Mouse (Mus musculus): ENCODE results near the gene Fem1a. TPM values are rescaled to one million over a fixed set of nuclear protein-coding genes. Genes with fewer than 3 reads are reported as not detected.

Fem1a gene
- polyA plus RNA-seq, 1 experiment from 2014 or later, result 17.4 TPM

DNA sequence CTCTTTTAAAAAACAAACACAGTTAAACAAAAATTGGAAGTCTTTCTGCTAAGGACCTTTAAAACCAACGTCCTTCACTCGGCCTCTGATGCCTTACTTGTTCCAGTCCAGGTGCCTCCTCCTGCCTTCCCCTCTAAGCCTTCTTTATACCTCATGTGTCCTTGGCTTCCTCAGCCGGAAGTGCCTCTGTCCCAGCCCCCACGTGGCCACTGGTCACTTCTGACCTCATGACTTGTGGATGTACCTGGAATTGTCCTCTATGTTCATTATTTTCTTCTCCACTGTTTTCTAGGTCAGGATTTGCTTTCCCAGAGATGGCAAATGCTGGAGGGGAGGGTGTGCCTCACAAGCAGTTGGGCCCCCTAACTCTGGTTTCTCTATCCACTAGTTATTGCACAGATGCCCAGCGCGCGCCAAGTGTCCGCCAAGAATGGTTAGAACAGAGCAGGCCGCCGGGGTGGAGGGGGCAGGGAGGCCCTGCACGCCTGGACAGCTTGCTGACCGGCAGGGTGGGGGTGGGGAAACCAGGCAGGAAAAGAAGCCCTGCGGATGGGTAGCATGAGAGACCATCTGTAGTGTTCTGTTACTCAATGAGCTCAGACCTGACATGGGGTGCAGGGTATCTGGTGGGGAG, 45.9 kb downstream of the Fem1a start:
- WGBS, result 30% methylated on average over 13 of the region's 13 CpGs
- no peak overlapping the region for H3K4me3 ChIP-seq (ENCODE audit: low read length)
- peak overlapping the region; percentile 96 for H3K4me2 ChIP-seq (ENCODE audit: low read length)

DNA sequence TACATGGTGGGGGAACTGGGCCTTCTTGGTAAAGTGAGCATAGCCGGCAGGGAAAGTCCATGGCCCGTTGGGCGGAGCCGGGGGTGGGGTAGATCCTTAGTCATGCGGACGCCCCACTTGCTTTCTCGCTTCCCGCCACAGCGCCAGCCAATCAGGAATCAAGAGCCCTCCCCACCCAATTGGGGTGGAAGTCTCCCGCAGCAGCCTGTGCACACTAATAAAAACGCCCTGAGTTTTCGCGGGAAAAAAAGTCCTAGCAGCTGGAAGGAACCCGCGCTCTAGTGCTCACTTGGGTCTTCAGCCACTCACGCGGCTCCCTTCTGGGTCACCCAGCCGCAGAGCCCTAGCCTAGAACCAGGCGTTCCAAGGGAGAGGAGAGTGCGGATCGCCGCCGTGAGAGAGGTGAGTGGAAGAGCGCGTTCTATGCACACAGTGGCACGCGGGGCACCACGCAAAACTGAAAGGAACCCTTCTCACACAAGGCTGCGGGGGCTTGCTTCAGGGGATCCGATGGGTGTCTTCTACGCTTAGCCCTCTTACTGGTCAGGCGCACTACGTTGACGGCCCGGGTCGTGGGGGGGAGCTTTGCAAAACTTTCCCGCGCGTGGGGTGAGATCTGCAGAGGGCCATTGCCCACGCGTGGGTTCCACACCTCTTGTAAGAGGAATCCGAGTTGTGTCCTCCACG, 46.7 kb downstream of the Fem1a start, which contains the start of gene Uhrf1:
Gene Uhrf1, plus strand, starts transcription at position 162 of the 687 bp plus-strand sequence.
- Histone ChIP-seq H3K27ac (ENCODE audit: low read depth, low read length) (peak within 1 kb of the TSS; percentile 44; the same call in 1 of the 2 replicates), H3K9me3 (ENCODE audit: control insufficient read depth, low read length) (no peaks in the 10 kb centered on the region), H3K4me1 (ENCODE audit: control insufficient read depth, insufficient read depth, low read depth, low read length) (peaks cover 24% of the 10 kb centered on the region), H3K9ac (ENCODE audit: low read depth, low read length) (peak within 1 kb of the TSS; percentile 75), H3K4me3 (ENCODE audit: low read length) (peak within 1 kb of the TSS; percentile 89), H3K36me3 (ENCODE audit: control insufficient read depth, insufficient read depth, low read length) (no peaks in the 10 kb centered on the region), H3K4me2 (ENCODE audit: low read length) (peak within 1 kb of the TSS; percentile 96), H3K27me3 (replicated peaks; ENCODE audit: control insufficient read depth, insufficient read depth, low read length) (no peaks in the 10 kb centered on the region; the same call in 1 of the 2 replicates)
- ATAC-seq, result peak; percentile 46
- WGBS, result under 1% methylated on average over 43 of the region's 43 CpGs

More for the DNA sequence above, 45.9 kb downstream of the Fem1a start:
- peak; percentile 18 for ATAC-seq
- Histone ChIP-seq H3K36me3 (ENCODE audit: control insufficient read depth, insufficient read depth, low read length) (no peaks in the 10 kb centered on the region), H3K9ac (ENCODE audit: low read depth, low read length) (no peak overlapping the region), H3K4me1 (ENCODE audit: control insufficient read depth, insufficient read depth, low read depth, low read length) (peaks cover 24% of the 10 kb centered on the region), H3K27ac (ENCODE audit: low read depth, low read length) (no peak overlapping the region), H3K27me3 (replicated peaks; ENCODE audit: control insufficient read depth, insufficient read depth, low read length) (no peaks in the 10 kb centered on the region; the same call in 1 of the 2 replicates), H3K9me3 (ENCODE audit: control insufficient read depth, low read length) (no peaks in the 10 kb centered on the region)

DNA sequence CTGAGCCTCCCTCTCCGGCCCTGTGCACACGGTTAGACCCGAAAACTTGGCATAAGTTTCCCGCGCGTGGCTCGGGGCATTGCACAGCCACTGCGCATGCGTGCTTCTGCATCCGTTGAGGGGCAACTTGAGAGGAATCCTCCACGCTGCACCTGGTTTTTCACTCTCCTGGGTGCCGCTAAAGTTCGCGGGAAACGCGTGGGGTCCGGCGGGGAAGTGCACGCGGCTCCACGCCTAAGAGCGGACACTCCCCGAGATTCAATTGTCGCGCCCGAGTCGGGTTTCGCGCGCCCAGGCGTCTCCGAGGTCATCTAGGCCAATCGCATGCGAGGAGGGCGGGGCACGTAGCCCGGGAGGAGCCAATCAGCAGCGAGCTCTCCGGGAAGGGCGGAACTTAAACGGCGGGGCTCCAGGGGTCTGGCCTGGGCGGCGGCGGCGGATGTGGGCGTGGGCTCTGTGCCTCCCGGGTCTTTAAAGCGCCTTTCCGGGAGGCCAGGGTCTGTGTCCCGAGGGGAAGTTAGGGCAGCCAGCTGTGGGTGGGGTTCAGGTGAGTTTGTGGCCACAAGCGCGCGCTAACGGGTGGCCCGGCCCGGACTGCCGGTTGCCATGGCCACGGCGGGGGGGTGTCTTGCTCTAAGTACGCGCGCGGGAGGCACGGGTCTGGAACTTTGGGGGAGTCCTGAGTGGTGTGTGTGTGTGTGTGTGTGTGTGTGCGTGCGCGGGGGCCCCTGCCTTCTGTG, 47.4 kb downstream of the Fem1a start:
- Histone ChIP-seq H3K9ac (ENCODE audit: low read depth, low read length) (peak overlapping the region; percentile 75), H3K9me3 (ENCODE audit: control insufficient read depth, low read length) (no peaks in the 10 kb centered on the region), H3K27ac (ENCODE audit: low read depth, low read length) (peak overlapping the region; percentile 44; the same call in 1 of the 2 replicates), H3K4me3 (ENCODE audit: low read length) (peak overlapping the region; percentile 89), H3K4me1 (ENCODE audit: control insufficient read depth, insufficient read depth, low read depth, low read length) (peaks cover 24% of the 10 kb centered on the region), H3K36me3 (ENCODE audit: control insufficient read depth, insufficient read depth, low read length) (no peaks in the 10 kb centered on the region), H3K27me3 (replicated peaks; ENCODE audit: control insufficient read depth, insufficient read depth, low read length) (no peaks in the 10 kb centered on the region; the same call in 1 of the 2 replicates), H3K4me2 (ENCODE audit: low read length) (peak overlapping the region; percentile 96)
- peak; percentile 96 for ATAC-seq
- under 1% methylated on average over 67 of the region's 68 CpGs for WGBS

DNA sequence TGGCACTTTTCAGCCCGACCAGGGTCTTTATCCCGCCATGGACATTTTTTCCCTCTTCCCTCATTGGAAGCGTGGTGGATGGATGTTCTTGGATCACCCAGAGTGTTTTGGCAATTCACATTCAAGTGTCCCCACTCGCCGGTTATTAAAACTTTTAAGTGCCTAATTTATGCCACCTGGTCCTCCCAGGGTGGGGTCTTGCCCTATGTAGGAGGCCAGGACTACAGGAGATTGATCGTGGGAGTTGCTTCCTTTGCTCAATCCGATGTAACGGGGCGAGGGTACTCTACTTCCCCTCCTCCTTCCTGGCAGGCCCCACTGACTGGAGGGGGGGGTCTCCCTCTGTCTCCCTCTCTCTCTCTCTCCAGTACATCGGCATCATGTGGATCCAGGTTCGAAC, 48.1 kb downstream of the Fem1a start:
- ATAC-seq, result no peak

DNA sequence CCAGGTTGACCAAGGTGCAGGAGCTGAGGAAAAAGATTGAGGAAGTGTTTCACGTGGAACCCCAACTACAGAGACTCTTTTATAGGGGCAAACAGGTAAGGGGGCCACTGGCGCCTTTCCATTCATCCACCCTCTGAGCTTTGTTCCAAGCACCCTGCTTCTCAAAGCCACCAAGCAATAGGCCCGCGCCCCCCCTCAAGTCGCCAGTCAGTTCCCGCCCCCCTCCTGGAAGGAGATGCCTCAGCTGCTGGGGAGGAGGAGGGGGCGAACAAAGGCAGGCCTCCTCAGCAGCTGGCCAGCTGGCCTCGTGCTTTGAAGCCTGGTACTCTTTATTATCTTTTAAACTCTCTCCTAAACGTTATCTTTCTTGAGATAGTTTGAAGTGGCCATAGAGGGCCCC, 48.5 kb downstream of the Fem1a start:
- Histone ChIP-seq H3K27ac (ENCODE audit: low read depth, low read length) (no peak overlapping the region), H3K9ac (ENCODE audit: low read depth, low read length) (peak overlapping the region; percentile 75), H3K4me1 (ENCODE audit: control insufficient read depth, insufficient read depth, low read depth, low read length) (peaks cover 24% of the 10 kb centered on the region), H3K9me3 (ENCODE audit: control insufficient read depth, low read length) (no peaks in the 10 kb centered on the region), H3K27me3 (replicated peaks; ENCODE audit: control insufficient read depth, insufficient read depth, low read length) (no peaks in the 10 kb centered on the region; the same call in 1 of the 2 replicates), H3K4me3 (ENCODE audit: low read length) (peak overlapping the region; percentile 89), H3K4me2 (ENCODE audit: low read length) (peak overlapping the region; percentile 96), H3K36me3 (ENCODE audit: control insufficient read depth, insufficient read depth, low read length) (no peaks in the 10 kb centered on the region)
- no peak for ATAC-seq
- 23% methylated on average over 9 of the region's 9 CpGs for WGBS

More for the DNA sequence above, 48.1 kb downstream of the Fem1a start:
- no peak overlapping the region for H3K27ac ChIP-seq (ENCODE audit: low read depth, low read length)
- no peaks in the 10 kb centered on the region for H3K9me3 ChIP-seq (ENCODE audit: control insufficient read depth, low read length)
- peaks cover 24% of the 10 kb centered on the region for H3K4me1 ChIP-seq (ENCODE audit: control insufficient read depth, insufficient read depth, low read depth, low read length)
- H3K27me3 ChIP-seq (replicated peaks; ENCODE audit: control insufficient read depth, insufficient read depth, low read length), result no peaks in the 10 kb centered on the region; the same call in 1 of the 2 replicates
- peak overlapping the region; percentile 89 for H3K4me3 ChIP-seq (ENCODE audit: low read length)
- no peaks in the 10 kb centered on the region for H3K36me3 ChIP-seq (ENCODE audit: control insufficient read depth, insufficient read depth, low read length)
- H3K4me2 ChIP-seq (ENCODE audit: low read length), result peak overlapping the region; percentile 96
- WGBS, result 16% methylated on average over 11 of the region's 11 CpGs
- H3K9ac ChIP-seq (ENCODE audit: low read depth, low read length), result peak overlapping the region; percentile 75

DNA sequence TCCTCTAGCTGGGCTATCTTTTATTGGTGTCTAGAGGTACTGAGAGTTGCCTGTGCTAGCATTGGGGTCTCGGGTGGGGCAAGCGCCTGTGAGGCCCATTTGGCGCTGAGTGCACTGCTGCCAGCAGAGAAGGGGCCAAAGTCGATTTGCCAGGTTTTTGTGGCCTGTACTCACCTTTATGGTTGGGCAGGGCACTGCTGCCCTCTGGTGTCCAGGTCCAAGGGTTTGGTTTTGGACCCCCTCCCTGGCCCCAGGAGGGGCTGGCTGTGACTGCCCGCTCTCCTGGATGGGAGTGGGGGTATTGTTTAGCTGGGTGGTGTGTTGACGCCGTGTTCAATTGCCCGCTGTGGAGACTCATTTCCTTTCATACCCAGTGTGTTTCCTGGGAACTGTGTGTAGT, 49.2 kb downstream of the Fem1a start:
- Histone ChIP-seq H3K27ac (ENCODE audit: low read depth, low read length) (no peak overlapping the region), H3K4me2 (ENCODE audit: low read length) (no peak overlapping the region), H3K36me3 (ENCODE audit: control insufficient read depth, insufficient read depth, low read length) (no peaks in the 10 kb centered on the region), H3K9me3 (ENCODE audit: control insufficient read depth, low read length) (no peaks in the 10 kb centered on the region), H3K9ac (ENCODE audit: low read depth, low read length) (no peak overlapping the region), H3K27me3 (replicated peaks; ENCODE audit: control insufficient read depth, insufficient read depth, low read length) (no peaks in the 10 kb centered on the region; the same call in 1 of the 2 replicates), H3K4me3 (ENCODE audit: low read length) (no peak overlapping the region), H3K4me1 (ENCODE audit: control insufficient read depth, insufficient read depth, low read depth, low read length) (peaks cover 24% of the 10 kb centered on the region)
- 68% methylated on average over 8 of the region's 8 CpGs for WGBS
- ATAC-seq, result no peak

DNA sequence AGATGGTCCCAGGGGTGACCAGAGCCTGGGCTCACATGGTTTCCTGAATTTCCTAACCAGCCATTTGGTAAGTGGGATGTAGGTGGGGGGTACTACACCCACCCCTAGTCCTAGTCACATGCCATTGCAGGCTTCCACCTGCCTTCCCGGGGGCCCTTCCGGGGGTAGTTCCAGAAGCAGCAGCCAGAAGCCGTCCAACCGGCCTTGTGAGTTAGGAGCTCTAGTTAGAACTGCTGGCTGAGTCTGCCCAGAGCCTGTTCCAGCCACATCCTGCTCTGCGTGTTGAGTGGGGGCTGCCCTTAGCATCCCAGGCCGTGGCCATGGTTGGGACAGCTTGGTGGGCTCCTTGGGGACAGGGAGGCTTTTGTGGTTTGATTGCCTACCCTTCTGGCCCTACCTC, 51.5 kb downstream of the Fem1a start:
- 78% methylated on average over 6 of the region's 6 CpGs for WGBS
- no peaks in the 10 kb centered on the region for H3K9me3 ChIP-seq (ENCODE audit: control insufficient read depth, low read length)
- ATAC-seq, result no peak

DNA sequence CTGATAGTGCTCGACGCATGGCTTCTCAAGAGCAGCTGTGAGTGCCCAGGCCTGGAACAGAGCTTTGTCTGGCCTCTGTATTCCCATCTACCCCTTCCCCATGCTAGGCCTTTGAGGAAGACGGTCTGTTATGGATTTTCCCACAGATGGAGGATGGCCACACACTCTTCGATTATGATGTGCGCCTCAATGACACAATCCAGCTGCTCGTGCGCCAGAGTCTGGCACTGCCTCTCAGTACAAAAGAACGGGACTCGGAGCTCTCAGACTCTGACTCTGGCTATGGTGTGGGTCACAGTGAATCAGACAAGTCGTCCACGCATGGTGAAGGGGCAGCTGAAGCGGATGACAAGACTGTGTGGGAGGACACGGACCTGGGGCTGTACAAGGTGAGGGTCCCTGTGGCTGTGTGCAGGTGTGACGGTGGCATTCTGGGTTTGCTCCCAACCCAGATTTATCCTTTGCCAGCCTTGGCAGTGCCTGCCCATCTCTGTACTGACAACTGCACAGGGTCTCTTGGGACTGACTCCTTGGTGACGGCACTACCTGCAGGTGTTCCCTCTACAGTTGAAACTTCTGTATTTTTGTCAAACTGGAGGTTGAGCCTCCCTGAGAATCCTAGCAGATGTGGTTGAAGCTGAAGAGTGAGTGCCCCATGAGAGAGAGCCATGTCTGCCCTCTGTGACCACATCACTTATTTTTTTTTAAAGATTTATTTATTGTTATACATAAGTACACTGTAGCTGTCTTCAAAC, 52.8 kb downstream of the Fem1a start:
- Histone ChIP-seq H3K27me3 (replicated peaks; ENCODE audit: control insufficient read depth, insufficient read depth, low read length) (no peaks in the 10 kb centered on the region), H3K36me3 (ENCODE audit: control insufficient read depth, insufficient read depth, low read length) (no peaks in the 10 kb centered on the region), H3K4me1 (ENCODE audit: control insufficient read depth, insufficient read depth, low read depth, low read length) (peaks cover 13% of the 10 kb centered on the region), H3K4me3 (ENCODE audit: low read length) (no peak overlapping the region), H3K27ac (ENCODE audit: low read depth, low read length) (no peak overlapping the region), H3K4me2 (ENCODE audit: low read length) (no peak overlapping the region), H3K9me3 (ENCODE audit: control insufficient read depth, low read length) (no peaks in the 10 kb centered on the region), H3K9ac (ENCODE audit: low read depth, low read length) (no peak overlapping the region)
- no peak for ATAC-seq
- WGBS, result 88% methylated on average over 15 of the region's 15 CpGs

More for the DNA sequence above, 51.5 kb downstream of the Fem1a start:
- no peaks in the 10 kb centered on the region for H3K36me3 ChIP-seq (ENCODE audit: control insufficient read depth, insufficient read depth, low read length)
- H3K4me1 ChIP-seq (ENCODE audit: control insufficient read depth, insufficient read depth, low read depth, low read length), result peaks cover 19% of the 10 kb centered on the region
- no peak overlapping the region for H3K4me2 ChIP-seq (ENCODE audit: low read length)
- no peak overlapping the region for H3K27ac ChIP-seq (ENCODE audit: low read depth, low read length)
- no peaks in the 10 kb centered on the region for H3K27me3 ChIP-seq (replicated peaks; ENCODE audit: control insufficient read depth, insufficient read depth, low read length)
- H3K9ac ChIP-seq (ENCODE audit: low read depth, low read length), result no peak overlapping the region
- H3K4me3 ChIP-seq (ENCODE audit: low read length), result no peak overlapping the region

Measured in hindbrain, embryonic 16.5 days (tissue).